Mouse (Mus musculus) myocyte (in vitro differentiated cells): ENCODE data around the gene Hnrnpll.

ENCODE experiments used
- CEBPB ChIP-seq: IDR thresholded peaks from 2 replicates; pipeline ENCODE4 v1.6.1; 2011; ENCODE audit warnings: mild to moderate bottlenecking, moderate library complexity; ENCODE audit not compliant: poor library complexity, insufficient read depth, severe bottlenecking
- E2F4 ChIP-seq: IDR thresholded peaks from one replicate; pipeline ENCODE4 v1.6.1; 2011; ENCODE audit warnings: mild to moderate bottlenecking, control low read depth, moderate library complexity; ENCODE audit not compliant: insufficient read depth
- MAX ChIP-seq: IDR thresholded peaks from one replicate; pipeline ENCODE4 v1.6.1; 2011; ENCODE audit warnings: low read depth, mild to moderate bottlenecking, control low read depth
- MYOD1 ChIP-seq, 3 experiments: IDR thresholded peaks; one replicate each; pipeline ENCODE4 v1.6.1; 2011; ENCODE audit warnings: control low read depth in 2 of 3, low read depth in 2 of 3, mild to moderate bottlenecking in 2 of 3, moderate library complexity in 1 of 3; ENCODE audit not compliant: insufficient read length in 2 of 3, control insufficient read depth in 1 of 3
- MYOG ChIP-seq, 3 experiments: IDR thresholded peaks; one replicate each; pipeline ENCODE4 v1.6.1; 2011; ENCODE audit warnings: control low read depth in 2 of 3, low read depth in 2 of 3, mild to moderate bottlenecking in 2 of 3; ENCODE audit not compliant: insufficient read length in 2 of 3, control insufficient read depth in 1 of 3, insufficient read depth in 1 of 3
- POLR2A ChIP-seq: IDR thresholded peaks from one replicate; pipeline ENCODE4 v1.6.1; 2011; ENCODE audit warnings: low read depth, mild to moderate bottlenecking, control low read depth, moderate library complexity; ENCODE audit not compliant: insufficient read length
- POLR2AphosphoS2 ChIP-seq: IDR thresholded peaks from one replicate; pipeline ENCODE4 v1.6.1; 2011; ENCODE audit warnings: low read depth, control low read depth; ENCODE audit not compliant: insufficient read length
- SRF ChIP-seq: IDR thresholded peaks from one replicate; pipeline ENCODE4 v1.6.1; 2011; ENCODE audit warnings: low read depth; ENCODE audit not compliant: control insufficient read depth, insufficient read length
- TCF12 ChIP-seq: IDR thresholded peaks from one replicate; pipeline ENCODE4 v1.6.1; 2011; ENCODE audit warnings: mild to moderate bottlenecking, control low read depth; ENCODE audit not compliant: poor library complexity, insufficient read depth, severe bottlenecking
- TCF3 ChIP-seq: IDR thresholded peaks from one replicate; pipeline ENCODE4 v1.6.1; 2011; ENCODE audit warnings: low read depth, control low read depth; ENCODE audit not compliant: insufficient read length
- USF1 ChIP-seq: IDR thresholded peaks from one replicate; pipeline ENCODE4 v1.6.1; 2011; ENCODE audit warnings: low read depth, mild to moderate bottlenecking, control low read depth, moderate library complexity

- no peak for TF ChIP-seq TCF12
- no peak for TF ChIP-seq POLR2A
- no peak for TF ChIP-seq MAX
- TF ChIP-seq E2F4, result no peak
- TF ChIP-seq POLR2AphosphoS2, result no peak
- TF ChIP-seq MYOD1 (IDR thresholded peaks at IDR 0.05; ENCODE audit: control insufficient read depth in 1 of 3, insufficient read length in 2 of 3, low read depth in 2 of 3), result no peak
- no peak for TF ChIP-seq USF1
- no peak for TF ChIP-seq MYOG (IDR thresholded peaks at IDR 0.05; ENCODE audit: control insufficient read depth in 1 of 3, insufficient read depth in 1 of 3, insufficient read length in 2 of 3, low read depth in 2 of 3)
- TF ChIP-seq CEBPB, result no peak
- no peak for TF ChIP-seq TCF3
- TF ChIP-seq SRF, result no peak
Observed at GRCm38 (mm10) chr17:80018239-80018975, 43.7 kb downstream of the Hnrnpll start.
